Mouse (Mus musculus): ENCODE results near the gene Diras1. TPM values are rescaled to one million over a fixed set of nuclear protein-coding genes. Genes with fewer than 3 reads are reported as not detected.
A peak's percentile ranks its signal among the peaks of the same experiment; 100 is the strongest.

The Diras1 gene
- polyA plus RNA-seq, 1 experiment from 2014 or later = 0.19 TPM

DNA sequence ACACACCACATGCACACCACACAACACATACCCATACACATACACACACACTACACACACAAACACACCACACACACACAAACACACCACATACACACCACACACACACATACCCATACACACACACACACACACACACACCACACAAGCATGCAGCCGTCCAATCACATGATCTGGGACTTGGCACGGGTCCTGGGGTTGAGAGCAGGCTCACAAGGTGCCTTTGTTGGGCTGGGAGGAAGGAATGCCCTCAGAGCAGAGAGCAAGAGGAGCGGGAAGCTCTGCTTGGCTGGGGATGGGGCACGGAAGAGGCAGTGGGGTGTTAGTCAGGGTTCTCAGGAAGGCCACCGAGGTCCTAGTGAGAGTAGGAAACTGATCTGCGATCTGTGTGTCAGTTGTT is 14.6 kb downstream of the Diras1 start:
- Histone ChIP-seq H3K9me3 (replicated peaks) (no peaks in the 10 kb centered on the region), H3K4me1 (peaks cover 16% of the 10 kb centered on the region), H3K4me3 (replicated peaks) (no peak overlapping the region), H3K27me3 (no peaks in the 10 kb centered on the region), H3K27ac (no peak overlapping the region), H3K4me2 (no peak overlapping the region), H3K9ac (no peak overlapping the region), H3K36me3 (no peaks in the 10 kb centered on the region)
- 77% methylated on average over 6 of the region's 6 CpGs for WGBS
- ATAC-seq (replicated peaks; ENCODE audit: low FRiP score) = no peak

DNA sequence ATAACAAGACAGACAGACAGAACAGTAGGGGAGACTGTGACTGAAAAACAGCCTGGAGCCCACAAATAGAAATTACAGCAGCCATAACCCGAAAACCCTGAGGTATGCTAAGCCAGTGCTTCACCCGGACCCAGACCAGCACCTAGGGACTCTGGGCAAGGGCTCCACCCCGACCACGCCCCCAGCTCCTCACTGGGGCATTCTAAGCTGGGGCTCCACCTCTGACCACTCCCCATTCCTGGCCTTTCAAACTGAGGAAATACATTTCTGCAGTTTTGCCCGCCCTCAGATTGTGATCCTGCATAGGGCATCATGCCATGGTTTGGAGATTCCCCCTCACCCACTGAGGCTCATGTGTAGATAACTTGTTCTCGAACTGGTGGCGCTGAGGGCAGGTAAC is 18.2 kb downstream of the Diras1 start:
- WGBS = 30% methylated on average over 7 of the region's 7 CpGs

DNA sequence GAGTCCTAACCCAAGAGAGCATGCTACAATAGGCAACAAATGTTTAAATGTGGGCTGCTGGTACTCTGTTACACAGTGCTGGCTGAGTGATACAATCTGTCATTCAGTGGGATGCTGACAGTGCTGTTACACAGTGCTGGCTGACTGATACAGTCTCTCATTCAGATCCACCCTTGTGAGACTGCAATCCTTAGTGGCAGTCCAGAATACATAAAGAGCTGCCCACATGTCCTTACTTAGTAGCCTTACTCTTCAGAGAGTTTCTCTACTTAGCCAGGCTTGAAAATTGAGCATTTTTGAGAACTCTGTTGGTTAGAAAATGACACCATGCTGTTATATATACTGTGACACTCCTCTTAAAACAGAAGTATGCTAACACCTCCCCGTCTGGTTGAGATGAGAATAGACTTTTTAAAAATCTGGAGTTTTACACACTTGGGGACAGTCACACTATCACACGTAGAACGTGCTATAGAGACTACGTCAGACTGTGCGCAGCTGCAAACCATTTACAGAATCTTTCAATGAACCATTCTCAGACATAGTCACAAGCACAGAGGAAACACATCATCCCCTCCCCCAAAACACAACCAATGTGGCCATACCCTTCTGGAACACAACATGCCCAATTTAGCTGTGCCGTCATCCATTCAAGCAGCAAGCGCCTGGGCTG is 19.3 kb downstream of the Diras1 start:
- no peaks in the 10 kb centered on the region for H3K9me3 ChIP-seq (replicated peaks)
- no peak overlapping the region for H3K4me3 ChIP-seq (replicated peaks)
- 0 out of 2 replicates have a peak, but pooled peaks cover 2% of the 10 kb centered on the region for H3K4me1 ChIP-seq
- no peak for ATAC-seq (replicated peaks; ENCODE audit: low FRiP score)
- no peak overlapping the region for H3K9ac ChIP-seq
- H3K27me3 ChIP-seq = no peaks in the 10 kb centered on the region
- 91% methylated on average over 7 of the region's 7 CpGs for WGBS
- no peaks in the 10 kb centered on the region for H3K36me3 ChIP-seq
- H3K27ac ChIP-seq = no peak overlapping the region
- no peak overlapping the region for H3K4me2 ChIP-seq

More for the DNA sequence above, 18.2 kb downstream of the Diras1 start:
- no peaks in the 10 kb centered on the region for H3K9me3 ChIP-seq (replicated peaks)
- H3K4me3 ChIP-seq (replicated peaks) = no peak overlapping the region
- H3K36me3 ChIP-seq = no peaks in the 10 kb centered on the region
- no peaks in the 10 kb centered on the region for H3K27me3 ChIP-seq
- no peak for ATAC-seq (replicated peaks; ENCODE audit: low FRiP score)
- no peaks in the 10 kb centered on the region for H3K4me1 ChIP-seq
- H3K27ac ChIP-seq = no peak overlapping the region
- H3K4me2 ChIP-seq = no peak overlapping the region
- no peak overlapping the region for H3K9ac ChIP-seq

DNA sequence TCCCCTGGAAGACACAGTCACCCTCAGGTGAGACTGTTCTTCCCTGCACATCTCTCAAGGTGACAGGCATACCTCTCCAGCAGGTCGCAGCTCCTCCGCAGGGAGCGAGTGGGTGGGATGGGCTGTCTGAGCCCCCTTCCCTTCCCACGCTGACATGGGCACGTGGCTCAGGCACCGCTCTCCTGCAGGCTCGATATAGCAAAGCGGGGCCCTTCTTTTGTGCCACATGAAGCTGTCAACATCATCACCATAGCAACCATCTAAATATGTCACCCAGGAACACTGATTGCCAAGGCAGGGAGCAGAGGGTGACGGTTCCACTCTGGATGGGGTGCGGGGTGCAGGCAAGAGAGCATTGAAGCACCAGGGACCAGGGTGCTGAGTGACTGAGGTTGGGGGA is 24.3 kb downstream of the Diras1 start:
- Histone ChIP-seq H3K27ac (no peak overlapping the region), H3K9ac (no peak overlapping the region), H3K4me3 (replicated peaks) (no peak overlapping the region), H3K4me2 (no peak overlapping the region), H3K36me3 (no peaks in the 10 kb centered on the region), H3K9me3 (replicated peaks) (no peaks in the 10 kb centered on the region), H3K27me3 (peaks cover 28% of the 10 kb centered on the region), H3K4me1 (peaks cover 28% of the 10 kb centered on the region)
- WGBS = 66% methylated on average over 10 of the region's 10 CpGs
- no peak for ATAC-seq (replicated peaks; ENCODE audit: low FRiP score)

DNA sequence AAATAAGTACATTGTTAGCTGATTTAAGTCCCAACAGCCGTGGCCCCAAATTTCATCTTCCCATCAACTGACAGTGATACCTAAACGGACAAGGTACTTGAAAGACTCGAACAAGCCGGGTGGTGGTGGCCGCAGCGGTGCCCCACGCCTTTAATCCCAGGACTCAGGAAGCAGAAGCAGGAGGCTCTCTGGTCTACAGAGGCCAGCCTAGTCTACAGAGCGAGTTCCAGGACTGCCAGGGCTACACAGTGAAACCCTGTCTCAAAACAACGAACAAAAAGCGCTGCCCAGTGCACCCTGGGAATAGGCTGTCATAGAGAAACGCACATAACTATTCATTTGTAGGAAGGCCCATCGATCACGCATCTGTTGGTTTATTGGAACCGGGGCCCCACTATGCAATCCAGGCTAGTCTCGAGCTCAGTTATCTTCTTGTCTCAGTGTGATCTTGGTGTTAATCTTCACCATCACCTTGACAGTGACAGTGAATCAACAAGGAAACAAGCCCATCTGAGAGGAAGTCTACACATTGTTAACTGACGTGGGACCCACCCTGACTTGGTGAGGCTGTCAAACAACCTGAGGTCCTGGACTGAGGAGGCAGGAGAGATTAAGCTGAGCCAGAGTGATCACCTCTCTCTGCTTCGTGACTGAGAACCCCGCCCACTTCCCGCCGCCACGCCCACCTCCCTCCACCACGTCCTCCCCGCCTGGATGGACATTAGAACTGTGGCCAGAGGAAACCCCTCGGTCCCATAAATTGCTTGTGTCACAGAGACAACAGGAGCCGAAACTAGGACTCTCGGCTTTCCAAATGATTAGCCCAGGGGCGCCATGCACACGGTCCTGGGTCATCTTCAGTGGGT is 25.0 kb downstream of the Diras1 start:
- Histone ChIP-seq H3K9ac (no peak overlapping the region), H3K36me3 (no peaks in the 10 kb centered on the region), H3K9me3 (replicated peaks) (no peaks in the 10 kb centered on the region), H3K4me2 (no peak overlapping the region), H3K4me1 (peaks cover 28% of the 10 kb centered on the region), H3K27me3 (peaks cover 28% of the 10 kb centered on the region), H3K4me3 (replicated peaks) (no peak overlapping the region), H3K27ac (no peak overlapping the region)
- WGBS = 41% methylated on average over 28 of the region's 28 CpGs
- no peak; the same call in 1 of the 2 replicates for ATAC-seq (replicated peaks; ENCODE audit: low FRiP score)

DNA sequence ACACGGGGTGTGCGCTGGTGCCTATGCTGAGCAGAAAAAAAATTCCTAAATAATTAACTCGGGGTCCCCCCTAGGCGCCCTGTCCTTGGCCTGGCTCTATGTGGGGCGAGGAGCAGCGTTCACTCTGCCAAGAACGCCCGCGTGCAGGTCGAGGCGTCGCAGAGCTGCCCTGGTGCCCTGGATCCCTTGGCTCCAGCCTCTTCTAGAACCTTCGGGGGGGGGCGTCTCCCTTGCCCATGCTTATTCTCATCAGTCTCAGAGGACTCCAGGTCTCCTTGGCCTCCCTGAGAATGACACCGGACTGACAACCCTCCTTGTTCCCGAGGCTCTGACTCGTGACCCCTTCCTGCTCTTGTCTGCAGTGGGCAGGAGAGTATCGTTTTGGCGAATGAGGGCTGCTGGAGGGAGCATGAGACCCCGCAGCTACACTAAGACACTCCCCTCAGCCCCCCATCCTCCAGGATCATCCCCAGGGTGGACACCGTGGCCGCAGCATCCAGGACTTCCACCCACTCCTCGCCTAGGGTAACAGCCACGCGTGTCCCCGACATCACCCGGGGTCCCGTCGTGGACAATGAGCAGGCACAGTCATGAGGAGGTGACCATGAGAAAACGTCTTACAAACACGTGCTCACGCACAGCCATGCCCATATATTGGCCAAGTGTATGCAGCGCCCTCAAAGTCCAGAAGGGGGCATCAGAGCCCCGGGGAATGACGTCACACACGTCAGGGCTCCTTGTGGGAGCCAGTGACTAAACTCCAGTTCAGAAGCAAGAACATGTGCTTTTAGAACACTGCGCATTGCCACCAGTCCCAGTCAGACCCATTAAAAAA is 25.9 kb downstream of the Diras1 start:
- Histone ChIP-seq H3K4me2 (peak overlapping the region; percentile 38), H3K27ac (no peak overlapping the region), H3K9ac (0 out of 2 replicates have a peak overlapping the region, but pooled peaks have one; percentile 23), H3K4me3 (replicated peaks) (no peak overlapping the region), H3K36me3 (no peaks in the 10 kb centered on the region), H3K27me3 (peaks cover 34% of the 10 kb centered on the region), H3K4me1 (peaks cover 31% of the 10 kb centered on the region), H3K9me3 (replicated peaks) (no peaks in the 10 kb centered on the region)
- 29% methylated on average over 37 of the region's 37 CpGs for WGBS
- ATAC-seq (replicated peaks; ENCODE audit: low FRiP score) = peak; percentile 42

DNA sequence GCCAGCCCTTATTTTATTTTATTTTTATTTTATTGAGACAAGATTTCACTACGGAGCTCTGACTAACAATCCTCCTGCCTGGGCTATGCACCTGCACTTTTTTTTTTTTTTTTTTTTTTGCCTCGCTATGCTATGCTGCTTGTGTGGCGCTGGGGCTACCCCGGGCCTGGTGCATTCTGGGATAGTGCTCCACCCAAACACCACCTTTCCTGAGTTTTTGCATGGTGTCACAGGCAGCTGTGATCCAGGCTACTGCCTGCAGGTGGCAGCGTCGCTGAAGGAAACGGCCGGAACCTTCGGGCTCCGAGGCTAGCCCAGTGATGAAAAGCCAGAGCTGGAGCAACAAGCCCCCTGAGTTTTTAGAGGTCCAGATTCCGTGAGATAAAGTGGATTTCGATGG is 26.7 kb downstream of the Diras1 start:
- H3K36me3 ChIP-seq = no peaks in the 10 kb centered on the region
- ATAC-seq (replicated peaks; ENCODE audit: low FRiP score) = no peak
- WGBS = 14% methylated on average over 12 of the region's 12 CpGs
- H3K27ac ChIP-seq = no peak overlapping the region
- H3K4me1 ChIP-seq = peaks cover 31% of the 10 kb centered on the region
- no peaks in the 10 kb centered on the region for H3K9me3 ChIP-seq (replicated peaks)
- H3K27me3 ChIP-seq = peaks cover 38% of the 10 kb centered on the region
- no peak overlapping the region for H3K9ac ChIP-seq
- no peak overlapping the region for H3K4me2 ChIP-seq
- no peak overlapping the region for H3K4me3 ChIP-seq (replicated peaks)

DNA sequence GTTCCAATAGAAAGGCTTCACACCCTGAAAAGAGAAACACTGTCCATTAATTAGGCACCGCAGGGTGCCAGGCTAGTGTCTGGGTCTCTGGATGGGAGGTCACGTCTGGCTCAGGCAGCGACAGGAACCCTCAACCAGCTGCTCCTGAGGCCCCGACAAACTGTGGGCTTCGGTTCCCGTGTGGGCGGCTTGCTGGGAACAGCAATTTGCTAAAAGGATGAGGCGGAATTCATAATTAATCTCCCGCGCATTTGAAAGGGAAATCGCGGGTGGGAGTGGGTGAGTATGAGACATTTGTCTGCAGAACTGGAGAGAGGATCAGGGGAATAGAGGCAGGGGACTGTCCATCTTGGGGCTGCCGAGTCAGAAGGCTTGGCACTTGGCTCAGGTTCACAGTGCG is 27.4 kb downstream of the Diras1 start:
- Histone ChIP-seq H3K27me3 (peaks cover 38% of the 10 kb centered on the region), H3K27ac (no peak overlapping the region)
- 45% methylated on average over 14 of the region's 14 CpGs for WGBS

DNA sequence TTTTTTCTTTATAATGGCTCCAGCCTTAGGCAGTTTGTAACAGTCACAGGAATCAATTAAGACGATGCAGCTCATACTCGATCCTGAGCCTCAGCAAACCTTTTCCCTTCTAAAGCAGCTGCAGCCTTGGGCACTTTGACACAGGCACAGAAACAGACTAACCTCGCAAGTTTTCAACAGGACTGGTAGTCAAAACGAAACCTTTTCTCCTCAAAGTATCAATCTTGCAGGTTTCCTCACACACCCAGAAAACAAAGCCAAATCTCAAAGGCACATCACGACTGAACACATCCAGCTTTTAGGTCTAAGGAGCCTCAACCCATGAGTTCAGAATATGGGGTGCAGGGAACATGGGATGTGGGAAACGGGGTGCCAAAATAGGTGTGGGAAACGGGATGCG is 28.1 kb downstream of the Diras1 start:
- no peak for ATAC-seq (replicated peaks; ENCODE audit: low FRiP score)
- Histone ChIP-seq H3K9ac (no peak overlapping the region), H3K4me3 (replicated peaks) (no peak overlapping the region), H3K36me3 (no peaks in the 10 kb centered on the region), H3K9me3 (replicated peaks) (no peaks in the 10 kb centered on the region), H3K4me1 (peaks cover 31% of the 10 kb centered on the region), H3K27ac (no peak overlapping the region), H3K4me2 (no peak overlapping the region), H3K27me3 (peaks cover 38% of the 10 kb centered on the region)
- 81% methylated on average over 8 of the region's 8 CpGs for WGBS

More for the DNA sequence above, 27.4 kb downstream of the Diras1 start:
- no peaks in the 10 kb centered on the region for H3K9me3 ChIP-seq (replicated peaks)
- H3K4me2 ChIP-seq = no peak overlapping the region
- no peak overlapping the region for H3K9ac ChIP-seq
- no peak for ATAC-seq (replicated peaks; ENCODE audit: low FRiP score)
- no peaks in the 10 kb centered on the region for H3K36me3 ChIP-seq
- H3K4me1 ChIP-seq = peaks cover 31% of the 10 kb centered on the region
- H3K4me3 ChIP-seq (replicated peaks) = no peak overlapping the region

DNA sequence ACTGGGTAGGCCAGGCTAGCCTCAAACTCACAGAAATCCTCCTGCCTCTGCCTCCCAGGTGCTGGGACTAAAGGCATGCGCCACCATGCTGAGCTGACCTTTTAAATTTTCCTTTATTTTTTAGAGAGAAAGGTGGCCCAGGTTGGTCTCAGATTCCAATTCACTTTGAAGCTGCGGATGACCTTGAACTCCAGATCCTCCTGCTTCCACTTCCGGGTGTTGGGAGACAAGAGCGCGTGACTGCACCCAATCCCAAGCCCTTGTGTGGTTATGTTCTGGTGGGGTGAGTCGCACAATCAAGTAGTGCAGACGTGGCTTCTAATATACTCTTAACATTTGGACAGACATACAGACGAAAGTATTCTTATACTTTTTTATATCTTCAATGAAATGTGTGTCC is 29.0 kb downstream of the Diras1 start:
- H3K4me2 ChIP-seq = no peak overlapping the region
- H3K36me3 ChIP-seq = no peaks in the 10 kb centered on the region
- peaks cover 38% of the 10 kb centered on the region for H3K27me3 ChIP-seq
- H3K9me3 ChIP-seq (replicated peaks) = no peaks in the 10 kb centered on the region
- ATAC-seq (replicated peaks; ENCODE audit: low FRiP score) = no peak
- H3K4me1 ChIP-seq = peaks cover 31% of the 10 kb centered on the region
- no peak overlapping the region for H3K4me3 ChIP-seq (replicated peaks)
- H3K9ac ChIP-seq = no peak overlapping the region
- no peak overlapping the region for H3K27ac ChIP-seq
- 92% methylated on average over 8 of the region's 8 CpGs for WGBS

DNA sequence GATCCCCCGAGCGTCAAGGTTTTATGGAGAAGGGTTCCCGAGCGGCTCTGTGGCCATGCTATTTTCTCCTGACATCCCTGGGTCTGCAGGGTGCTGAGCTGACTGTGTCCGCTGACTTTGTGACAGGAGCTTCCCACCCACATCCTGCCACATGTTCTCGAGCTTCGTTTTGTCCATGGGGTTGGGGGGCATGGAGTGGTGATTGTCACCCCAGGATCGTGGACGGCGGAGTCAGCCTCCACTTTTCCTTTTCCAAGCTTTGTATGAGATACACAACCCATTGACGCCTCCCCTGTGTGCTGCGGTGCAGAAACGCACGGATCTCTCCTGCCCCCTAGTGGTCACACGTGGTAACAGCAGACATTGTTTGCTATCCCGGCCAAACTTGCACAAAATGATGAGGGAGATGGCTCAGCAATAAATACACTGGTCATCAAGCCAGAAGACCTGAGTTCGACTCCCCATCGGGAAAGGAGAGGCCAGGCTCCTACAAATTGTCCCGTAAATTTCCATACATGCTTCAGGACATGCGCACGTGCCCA is 30.3 kb downstream of the Diras1 start:
- H3K9ac ChIP-seq = no peak overlapping the region
- 12% methylated on average over 21 of the region's 21 CpGs for WGBS
- no peak for ATAC-seq (replicated peaks; ENCODE audit: low FRiP score)
- H3K27me3 ChIP-seq = peaks cover 38% of the 10 kb centered on the region
- H3K4me2 ChIP-seq = peak overlapping the region; percentile 48
- peaks cover 19% of the 10 kb centered on the region for H3K4me1 ChIP-seq
- H3K36me3 ChIP-seq = no peaks in the 10 kb centered on the region
- H3K4me3 ChIP-seq (replicated peaks) = no peak overlapping the region
- H3K27ac ChIP-seq = no peak overlapping the region
- no peaks in the 10 kb centered on the region for H3K9me3 ChIP-seq (replicated peaks)
